Mouse (Mus musculus) right cerebral cortex, postnatal 36 days (tissue): ENCODE data around the gene Mat1a.

Source experiments
- DNase-seq, 2 experiments: peaks; one replicate each; pipeline ENCODE4 v3.0.0; 2022; ENCODE audit warnings: low spot score in 2 of 2, mixed read lengths in 1 of 2

The Mat1a gene

DNA sequence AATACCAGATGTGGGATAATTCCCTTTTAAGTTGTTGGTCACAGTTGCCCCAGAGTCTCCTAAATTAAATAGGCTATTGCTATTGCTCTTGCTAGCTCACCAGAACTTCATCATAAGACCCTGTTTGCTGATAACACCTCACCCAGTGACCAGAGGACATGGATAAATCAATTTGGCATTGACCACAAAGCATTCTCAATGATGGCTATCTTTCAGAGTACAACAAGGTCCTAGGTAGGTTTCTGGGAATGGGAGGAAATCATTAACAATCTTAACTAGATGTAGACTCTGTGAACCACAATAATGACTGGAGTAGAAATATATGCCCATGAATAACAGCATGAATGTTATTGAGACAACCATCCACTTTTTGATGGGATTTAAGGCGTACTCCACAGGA lies 35.9 kb downstream of the Mat1a start:
- no peak for DNase-seq

DNA sequence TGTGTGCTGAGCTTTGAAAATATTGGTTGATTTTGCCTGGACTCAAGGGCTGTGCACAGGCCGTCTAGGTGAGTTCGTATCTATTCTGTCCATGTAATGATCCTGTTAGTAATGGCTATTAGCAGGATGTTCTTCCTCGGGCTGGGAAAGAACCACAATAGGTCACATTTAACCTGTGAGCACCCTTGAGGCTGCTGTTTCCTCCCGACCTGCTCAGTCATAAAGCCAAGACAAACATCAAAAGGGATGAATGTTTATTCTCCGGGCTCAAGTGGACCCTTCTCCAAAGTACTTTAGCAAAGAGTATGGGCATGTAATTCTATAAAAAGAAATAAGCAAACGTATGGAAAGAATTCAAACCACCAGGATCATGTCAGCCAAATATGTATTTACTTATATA lies 41.2 kb downstream of the Mat1a start:
- DNase-seq, result no peak

GRCm38 (mm10) chr14:41146922-41147321 lies 42.1 kb downstream of the Mat1a start:
- no peak for DNase-seq

DNA sequence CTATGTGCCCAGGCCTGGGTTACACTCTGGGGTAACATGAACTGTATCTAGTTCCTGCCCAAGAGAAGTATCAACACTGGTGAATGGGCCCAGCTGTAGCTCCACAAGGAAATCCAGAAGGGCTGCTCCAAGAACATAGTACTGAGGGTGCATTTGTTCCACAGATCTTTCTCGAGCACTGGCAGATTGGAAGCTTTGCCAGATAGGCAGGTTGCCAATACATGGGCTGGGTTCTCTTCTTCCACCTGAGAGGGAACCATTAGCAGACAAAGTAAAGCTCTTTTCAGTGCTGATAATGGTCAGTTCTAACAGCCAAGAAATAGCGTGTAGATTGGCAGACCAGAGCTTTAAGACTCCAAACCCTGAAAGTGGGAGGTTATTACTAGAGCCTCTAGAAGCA lies 42.5 kb downstream of the Mat1a start:
- no peak for DNase-seq

GRCm38 (mm10) chr14:41151220-41151898 lies 46.5 kb downstream of the Mat1a start, which contains the start of gene Mbl1:
TSS of gene Mbl1 (plus strand) at chr14:41151458.
- DNase-seq, result no peak

DNA sequence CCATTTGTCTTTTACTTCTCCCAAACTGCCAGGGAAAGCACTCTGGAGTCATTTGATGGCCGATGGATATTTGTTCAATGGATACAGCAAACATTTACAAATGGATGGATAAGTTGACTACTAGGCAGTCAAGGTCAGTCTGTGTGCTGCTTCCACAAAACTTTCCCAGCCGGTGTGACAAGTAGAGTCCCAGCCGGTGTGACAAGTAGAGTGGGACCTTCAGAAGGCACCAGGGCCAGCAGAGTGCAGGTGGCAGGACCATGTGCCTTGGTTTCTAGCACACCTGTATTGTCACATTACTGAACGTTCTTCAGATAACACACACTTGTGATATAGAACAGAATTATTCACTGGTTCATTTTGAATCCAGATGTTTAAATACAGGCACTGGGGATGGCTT lies 55.2 kb downstream of the Mat1a start:
- DNase-seq, result no peak

DNA sequence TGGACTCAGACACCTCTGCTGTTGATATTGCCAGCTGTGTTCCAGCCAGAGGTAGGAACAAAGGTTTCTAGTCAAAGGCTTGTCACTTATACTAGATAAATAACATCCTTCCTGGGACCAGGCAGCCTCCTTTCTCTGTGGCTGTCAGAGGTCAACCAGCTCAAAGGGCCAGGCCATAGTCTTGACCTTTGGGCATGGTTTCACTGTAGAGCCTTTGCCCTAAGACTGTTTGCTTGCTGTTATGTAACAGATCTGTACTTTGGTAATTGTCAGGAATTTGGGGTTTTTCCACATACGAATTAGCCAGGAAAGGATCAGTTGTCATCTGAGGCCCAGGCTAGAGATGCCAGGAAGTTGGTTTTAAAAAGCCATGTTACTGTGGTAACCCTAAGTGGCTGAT lies 55.9 kb downstream of the Mat1a start:
- no peak for DNase-seq

DNA sequence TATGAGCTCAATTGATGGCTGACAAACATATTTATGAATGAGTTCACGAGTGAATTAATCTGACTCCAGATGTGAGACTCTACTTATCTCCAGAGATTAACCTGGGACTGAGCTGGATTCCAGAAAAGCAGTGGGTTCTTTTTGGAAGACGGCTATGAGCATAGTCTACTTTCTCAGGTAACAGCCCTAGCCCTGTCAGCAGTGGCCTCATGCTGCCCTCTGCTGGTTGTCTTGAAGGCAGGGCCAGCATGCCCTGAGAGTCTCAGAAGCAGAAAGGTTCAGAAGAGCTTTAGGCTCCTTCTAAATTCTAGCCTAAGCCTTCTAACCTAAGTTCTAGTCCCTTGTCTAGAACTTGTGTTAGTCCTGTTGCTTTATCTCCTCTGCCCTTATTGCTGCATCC lies 57.8 kb downstream of the Mat1a start:
- DNase-seq, result peak; percentile 6 to 7

- DNase-seq, result no peak
These were observed 62.4 kb downstream of the Mat1a start for GRCm38 (mm10) chr14:41167278-41167677.

DNA sequence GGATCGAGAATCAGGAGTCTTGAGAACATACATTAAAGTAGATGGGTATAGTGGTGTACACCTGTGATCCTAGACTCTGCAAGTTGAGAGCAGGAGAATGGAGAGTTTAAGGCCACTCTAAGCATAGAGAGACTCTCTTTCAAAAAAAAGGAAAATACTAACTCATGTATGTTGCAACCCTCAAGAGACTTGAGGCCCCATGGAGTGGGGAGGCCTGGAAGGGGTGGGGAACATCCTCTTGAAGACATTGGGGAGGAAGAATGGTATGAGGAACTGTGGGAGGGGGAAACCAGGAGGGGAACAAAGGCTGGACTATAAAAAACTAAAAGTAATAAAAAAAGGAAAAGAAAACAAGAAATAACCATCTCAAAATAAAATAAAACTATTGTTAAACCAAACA lies 63.7 kb downstream of the Mat1a start:
- DNase-seq, result no peak

- no peak for DNase-seq
These were observed 65.7 kb downstream of the Mat1a start for GRCm38 (mm10) chr14:41170514-41170913.
